Mouse (Mus musculus): ENCODE data around the gene Raver1. TPM values are rescaled to one million over a fixed set of nuclear protein-coding genes. Genes with fewer than 3 reads are reported as not detected.
A peak's percentile ranks its signal among the peaks of the same experiment; 100 is the strongest.

Gene Raver1
- polyA plus RNA-seq, 1 experiment from 2014 or later = 60.8 TPM

- no peak overlapping the region for H3K9ac ChIP-seq (replicated peaks)
- WGBS = 90% methylated on average over 2 of the region's 2 CpGs
- no peaks in the 10 kb centered on the region for H3K9me3 ChIP-seq
- H3K4me1 ChIP-seq (replicated peaks) = no peaks in the 10 kb centered on the region; the same call in 1 of the 2 replicates
- no peak overlapping the region for H3K27ac ChIP-seq
- peaks cover 7% of the 10 kb centered on the region; the same call in 1 of the 2 replicates for H3K36me3 ChIP-seq
- no peak for ATAC-seq (ENCODE audit: insufficient number of reproducible peaks, insufficient read depth, low FRiP score, low TSS enrichment, low read depth)
- no peak overlapping the region for H3K4me3 ChIP-seq (replicated peaks)
- no peaks in the 10 kb centered on the region for H3K27me3 ChIP-seq
- H3K4me2 ChIP-seq = no peak overlapping the region
Measured at GRCm38 (mm10) chr9:21102076-21102475, 10.3 kb upstream of the Raver1 start.

GRCm38 (mm10) chr9:21100447-21101161, 8.8 kb upstream of the Raver1 start:
- Histone ChIP-seq H3K9me3 (no peaks in the 10 kb centered on the region), H3K9ac (replicated peaks) (no peak overlapping the region), H3K27me3 (no peaks in the 10 kb centered on the region), H3K4me3 (replicated peaks) (no peak overlapping the region), H3K36me3 (peaks cover 7% of the 10 kb centered on the region; the same call in 1 of the 2 replicates), H3K4me2 (no peak overlapping the region), H3K4me1 (replicated peaks) (no peaks in the 10 kb centered on the region; the same call in 1 of the 2 replicates), H3K27ac (no peak overlapping the region)
- ATAC-seq (ENCODE audit: insufficient number of reproducible peaks, insufficient read depth, low FRiP score, low TSS enrichment, low read depth) = no peak
- WGBS = 52% methylated on average over 15 of the region's 15 CpGs

- no peaks in the 10 kb centered on the region for H3K9me3 ChIP-seq
- H3K27ac ChIP-seq = no peak overlapping the region
- 85% methylated on average over 8 of the region's 8 CpGs for WGBS
- no peak overlapping the region for H3K4me3 ChIP-seq (replicated peaks)
- no peaks in the 10 kb centered on the region for H3K27me3 ChIP-seq
- no peak overlapping the region for H3K4me2 ChIP-seq
- no peak for ATAC-seq (ENCODE audit: insufficient number of reproducible peaks, insufficient read depth, low FRiP score, low TSS enrichment, low read depth)
- no peaks in the 10 kb centered on the region; the same call in 1 of the 2 replicates for H3K4me1 ChIP-seq (replicated peaks)
- no peak overlapping the region for H3K9ac ChIP-seq (replicated peaks)
- no peaks in the 10 kb centered on the region for H3K36me3 ChIP-seq
Measured at GRCm38 (mm10) chr9:21097793-21098192, 6.0 kb upstream of the Raver1 start.

- 95% methylated on average over 4 of the region's 4 CpGs for WGBS
- ATAC-seq (ENCODE audit: insufficient number of reproducible peaks, insufficient read depth, low FRiP score, low TSS enrichment, low read depth) = no peak
- H3K4me2 ChIP-seq = no peak overlapping the region
- H3K9ac ChIP-seq (replicated peaks) = no peak overlapping the region
- H3K4me3 ChIP-seq (replicated peaks) = no peak overlapping the region
- no peaks in the 10 kb centered on the region for H3K9me3 ChIP-seq
- H3K27me3 ChIP-seq = no peaks in the 10 kb centered on the region
- no peaks in the 10 kb centered on the region for H3K36me3 ChIP-seq
- H3K4me1 ChIP-seq (replicated peaks) = peaks cover under 1% of the 10 kb centered on the region
- no peak overlapping the region for H3K27ac ChIP-seq
Measured at GRCm38 (mm10) chr9:21095958-21096357, 4.2 kb upstream of the Raver1 start.

- Histone ChIP-seq H3K27ac (no peak overlapping the region), H3K27me3 (no peaks in the 10 kb centered on the region), H3K4me1 (replicated peaks) (peaks cover 19% of the 10 kb centered on the region), H3K9me3 (no peaks in the 10 kb centered on the region), H3K36me3 (peaks cover 22% of the 10 kb centered on the region), H3K9ac (replicated peaks) (no peak overlapping the region), H3K4me3 (replicated peaks) (no peak overlapping the region), H3K4me2 (no peak overlapping the region)
- 97% methylated on average over 9 of the region's 9 CpGs for WGBS
- no peak for ATAC-seq (ENCODE audit: insufficient number of reproducible peaks, insufficient read depth, low FRiP score, low TSS enrichment, low read depth)
Measured at GRCm38 (mm10) chr9:21093423-21093822, 1.6 kb upstream of the Raver1 start.

- Histone ChIP-seq H3K27ac (peak overlapping the region; percentile 93), H3K9ac (replicated peaks) (peak overlapping the region; percentile 83), H3K9me3 (no peaks in the 10 kb centered on the region), H3K4me3 (replicated peaks) (peak overlapping the region; percentile 60), H3K27me3 (no peaks in the 10 kb centered on the region), H3K4me1 (replicated peaks) (peaks cover 19% of the 10 kb centered on the region), H3K4me2 (peak overlapping the region; percentile 94), H3K36me3 (peaks cover 45% of the 10 kb centered on the region)
- WGBS = 4% methylated on average over 24 of the region's 24 CpGs
- peak; percentile 13 for ATAC-seq (ENCODE audit: insufficient number of reproducible peaks, insufficient read depth, low FRiP score, low TSS enrichment, low read depth)
Measured at GRCm38 (mm10) chr9:21090972-21091706, 669 bp downstream of the Raver1 start.

GRCm38 (mm10) chr9:21090537-21090936, 1.3 kb downstream of the Raver1 start:
- Histone ChIP-seq H3K36me3 (peaks cover 51% of the 10 kb centered on the region), H3K4me2 (peak overlapping the region; percentile 94), H3K9ac (replicated peaks) (peak overlapping the region; percentile 83), H3K9me3 (no peaks in the 10 kb centered on the region), H3K27me3 (no peaks in the 10 kb centered on the region), H3K4me1 (replicated peaks) (peaks cover 19% of the 10 kb centered on the region), H3K4me3 (replicated peaks) (peak overlapping the region; percentile 60), H3K27ac (0 out of 2 replicates have a peak overlapping the region, but pooled peaks have one; percentile 23)
- ATAC-seq (ENCODE audit: insufficient number of reproducible peaks, insufficient read depth, low FRiP score, low TSS enrichment, low read depth) = no peak
- 81% methylated on average over 1 of the region's 1 CpGs for WGBS

GRCm38 (mm10) chr9:21083324-21083723, 8.5 kb downstream of the Raver1 start:
- Histone ChIP-seq H3K4me3 (replicated peaks) (no peak overlapping the region), H3K36me3 (peaks cover 96% of the 10 kb centered on the region), H3K9me3 (no peaks in the 10 kb centered on the region), H3K4me2 (no peak overlapping the region), H3K4me1 (replicated peaks) (no peaks in the 10 kb centered on the region), H3K27ac (no peak overlapping the region), H3K27me3 (no peaks in the 10 kb centered on the region), H3K9ac (replicated peaks) (no peak overlapping the region)
- WGBS = 86% methylated on average over 3 of the region's 3 CpGs
- no peak for ATAC-seq (ENCODE audit: insufficient number of reproducible peaks, insufficient read depth, low FRiP score, low TSS enrichment, low read depth)

- Histone ChIP-seq H3K4me3 (replicated peaks) (no peak overlapping the region), H3K4me1 (replicated peaks) (no peaks in the 10 kb centered on the region), H3K9me3 (no peaks in the 10 kb centered on the region), H3K9ac (replicated peaks) (no peak overlapping the region), H3K27me3 (no peaks in the 10 kb centered on the region), H3K36me3 (peaks cover 95% of the 10 kb centered on the region), H3K4me2 (no peak overlapping the region), H3K27ac (no peak overlapping the region)
- ATAC-seq (ENCODE audit: insufficient number of reproducible peaks, insufficient read depth, low FRiP score, low TSS enrichment, low read depth) = no peak
- WGBS = 92% methylated on average over 9 of the region's 9 CpGs
Measured at GRCm38 (mm10) chr9:21081127-21081526, 10.7 kb downstream of the Raver1 start.

- H3K36me3 ChIP-seq = peaks cover 78% of the 10 kb centered on the region
- no peak overlapping the region for H3K9ac ChIP-seq (replicated peaks)
- H3K4me1 ChIP-seq (replicated peaks) = peaks cover 9% of the 10 kb centered on the region
Measured at GRCm38 (mm10) chr9:21075625-21076024, 16.2 kb downstream of the Raver1 start.

GRCm38 (mm10) chr9:21074173-21074572, 17.6 kb downstream of the Raver1 start:
- Histone ChIP-seq H3K36me3 (peaks cover 69% of the 10 kb centered on the region), H3K9ac (replicated peaks) (no peak overlapping the region), H3K27me3 (no peaks in the 10 kb centered on the region)

More at GRCm38 (mm10) chr9:21075625-21076024, 16.2 kb downstream of the Raver1 start:
- H3K9me3 ChIP-seq = no peaks in the 10 kb centered on the region
- no peaks in the 10 kb centered on the region for H3K27me3 ChIP-seq
- H3K27ac ChIP-seq = no peak overlapping the region
- H3K4me3 ChIP-seq (replicated peaks) = no peak overlapping the region
- WGBS = 87% methylated on average over 3 of the region's 3 CpGs
- ATAC-seq (ENCODE audit: insufficient number of reproducible peaks, insufficient read depth, low FRiP score, low TSS enrichment, low read depth) = no peak
- H3K4me2 ChIP-seq = no peak overlapping the region

More at GRCm38 (mm10) chr9:21074173-21074572, 17.6 kb downstream of the Raver1 start:
- WGBS = 86% methylated on average over 1 of the region's 1 CpGs
- ATAC-seq (ENCODE audit: insufficient number of reproducible peaks, insufficient read depth, low FRiP score, low TSS enrichment, low read depth) = no peak
- Histone ChIP-seq H3K27ac (0 out of 2 replicates have a peak overlapping the region, but pooled peaks have one; percentile 37), H3K4me3 (replicated peaks) (no peak overlapping the region), H3K4me1 (replicated peaks) (peaks cover 9% of the 10 kb centered on the region), H3K4me2 (no peak overlapping the region), H3K9me3 (no peaks in the 10 kb centered on the region)

Data from limb, embryonic 12.5 days (tissue).